Mouse (Mus musculus): Measurements from ENCODE around the gene Dad1.

Gene Dad1

GRCm38 (mm10) chr14:54208741-54209140 is 45.2 kb downstream of the Dad1 start:
- in situ Hi-C loops (cut with MboI) = no loop called here

- in situ Hi-C loops (cut with MboI) = no loop called here
Measured at GRCm38 (mm10) chr14:54207924-54208323, 46.0 kb downstream of the Dad1 start.

DNA sequence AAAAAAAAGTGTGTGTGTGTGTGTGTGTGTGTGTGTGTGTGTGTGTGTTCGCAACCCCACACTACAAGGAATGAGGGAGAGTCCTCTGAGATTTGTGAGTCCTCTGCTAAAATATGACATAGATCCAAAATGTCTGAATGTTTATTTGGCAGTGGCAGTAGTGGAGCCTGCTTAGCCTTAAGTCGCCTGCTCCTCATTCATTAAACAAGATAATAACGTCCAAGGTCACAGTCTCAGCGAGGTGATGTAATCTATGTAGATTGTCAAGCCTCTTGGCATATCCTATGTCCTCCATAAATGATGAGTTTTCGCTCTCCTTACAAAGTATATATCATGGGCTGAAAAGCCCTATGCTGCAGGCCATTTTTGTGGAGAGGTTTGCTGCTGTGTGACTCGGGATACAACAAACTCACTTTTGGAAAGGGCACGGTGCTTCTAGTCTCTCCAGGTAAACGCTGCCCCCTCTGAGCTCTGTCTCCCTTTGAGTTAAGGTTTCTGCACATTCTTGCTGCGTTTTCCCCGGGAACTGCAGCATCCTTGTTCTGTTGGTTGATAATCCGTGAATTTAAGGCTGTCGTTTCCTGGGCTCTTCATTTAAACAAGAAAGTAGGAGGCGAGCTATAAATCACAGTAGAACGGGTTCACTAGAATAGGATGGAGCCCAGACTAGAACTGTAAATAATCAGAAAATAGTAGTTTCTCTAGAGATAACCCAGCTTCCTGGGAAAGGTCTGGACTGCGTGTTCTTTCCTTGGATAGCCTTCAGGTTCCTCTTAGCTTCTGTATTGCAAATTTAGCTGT is 47.0 kb downstream of the Dad1 start:
- in situ Hi-C loops (cut with MboI) = no loop called here

GRCm38 (mm10) chr14:54206309-54206708 is 47.6 kb downstream of the Dad1 start:
- in situ Hi-C loops (cut with MboI) = no loop called here

GRCm38 (mm10) chr14:54205904-54206303 is 48.0 kb downstream of the Dad1 start:
- in situ Hi-C loops (cut with MboI) = no loop called here

- in situ Hi-C loops (cut with MboI) = no loop called here
Measured at GRCm38 (mm10) chr14:54204786-54205185, 49.1 kb downstream of the Dad1 start.

DNA sequence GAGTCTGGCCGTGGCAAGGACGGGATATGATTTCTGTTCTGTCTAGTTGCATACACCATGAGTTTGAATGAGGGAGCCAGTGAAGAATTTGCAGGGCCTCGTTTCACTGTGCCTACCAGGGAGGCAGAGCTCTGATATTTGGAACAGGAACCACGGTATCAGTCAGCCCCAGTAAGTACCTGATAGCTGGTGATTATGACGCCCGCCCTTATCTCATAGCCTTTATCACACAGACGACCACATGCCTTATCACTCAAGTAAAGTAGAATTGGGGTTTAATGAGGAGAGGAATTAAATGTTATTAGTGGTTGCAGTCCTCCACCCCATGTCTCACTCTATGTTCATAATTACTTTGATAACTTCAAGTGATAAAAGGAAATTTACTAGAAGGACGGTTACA is 49.6 kb downstream of the Dad1 start:
- in situ Hi-C loops (cut with MboI) = no loop called here

DNA sequence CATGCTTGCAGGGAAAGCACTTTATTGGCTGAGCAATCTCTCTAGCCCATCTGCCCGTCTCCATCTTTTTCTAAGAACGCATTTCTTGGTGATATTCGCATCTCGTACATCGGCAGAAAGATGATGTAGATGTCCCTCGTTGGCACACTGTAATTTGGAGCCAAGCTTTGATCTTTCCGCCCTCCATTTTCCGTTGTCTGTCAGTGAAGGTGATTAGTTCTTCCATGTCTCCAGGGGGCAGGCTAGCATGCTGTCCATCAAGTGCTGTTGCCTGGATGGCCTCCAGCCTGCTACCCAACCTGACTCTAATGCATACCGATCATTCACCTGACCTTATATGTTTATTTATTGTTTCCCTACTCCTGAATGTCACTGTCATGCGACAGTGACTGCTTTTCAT is 50.1 kb downstream of the Dad1 start:
- in situ Hi-C loops (cut with MboI) = no loop called here

- in situ Hi-C loops (cut with MboI) = no loop called here
Measured at GRCm38 (mm10) chr14:54203207-54203606, 50.7 kb downstream of the Dad1 start.

GRCm38 (mm10) chr14:54200363-54200762 is 53.5 kb downstream of the Dad1 start:
- in situ Hi-C loops (cut with MboI) = no loop called here

- in situ Hi-C loops (cut with MboI) = no loop called here
Measured at GRCm38 (mm10) chr14:54199662-54200061, 54.2 kb downstream of the Dad1 start.

GRCm38 (mm10) chr14:54197740-54198139 is 56.2 kb downstream of the Dad1 start:
- in situ Hi-C loops (cut with MboI) = no loop called here

DNA sequence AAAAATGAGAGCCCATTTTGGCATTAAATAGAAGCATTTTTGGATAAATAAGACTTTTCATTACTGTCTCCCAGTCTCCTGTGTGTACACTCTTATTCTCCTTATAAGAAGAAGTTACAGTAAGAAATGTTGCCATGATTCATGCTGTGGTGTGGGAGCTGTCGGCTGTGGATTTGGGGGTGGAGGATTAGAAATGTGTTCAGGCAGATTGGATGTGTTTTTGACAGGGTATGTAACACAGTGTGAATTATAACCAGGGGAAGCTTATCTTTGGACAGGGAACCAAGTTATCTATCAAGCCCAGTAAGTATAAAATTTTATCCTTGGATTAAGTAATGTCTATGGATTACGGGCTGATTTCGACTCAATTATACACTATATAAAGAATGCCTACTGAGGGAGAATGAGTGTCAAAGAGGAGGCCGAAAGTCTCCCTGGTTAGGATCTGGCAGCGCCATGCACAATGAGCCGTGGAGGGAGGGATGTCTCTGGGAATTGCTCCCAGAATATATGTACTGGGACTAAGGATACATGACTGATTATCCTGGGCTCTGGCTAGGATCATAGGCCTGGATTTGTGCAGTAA is 58.0 kb downstream of the Dad1 start:
- in situ Hi-C loops (cut with MboI) = no loop called here

- in situ Hi-C loops (cut with MboI) = no loop called here
Measured at GRCm38 (mm10) chr14:54193354-54194133, 60.4 kb downstream of the Dad1 start.

DNA sequence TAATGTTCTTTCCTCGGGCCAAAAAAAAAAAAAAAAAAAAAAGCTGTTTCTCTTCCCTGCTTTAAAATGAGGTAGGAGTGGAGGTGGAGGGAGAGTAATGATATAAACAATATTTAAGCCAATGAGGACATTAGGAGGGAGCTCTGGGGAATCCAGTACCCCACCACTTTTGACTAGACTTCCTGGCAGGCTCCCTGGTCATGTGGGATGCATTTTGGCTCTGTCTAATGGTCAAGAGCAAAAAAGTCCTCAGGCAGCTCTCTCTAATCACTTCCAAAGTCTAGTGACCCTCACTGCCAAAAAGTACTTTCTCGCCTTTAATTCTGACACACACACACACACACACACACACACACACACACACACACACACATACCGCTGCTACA is 61.4 kb downstream of the Dad1 start:
- in situ Hi-C loops (cut with MboI) = no loop called here

- in situ Hi-C loops (cut with MboI) = no loop called here
Measured at GRCm38 (mm10) chr14:54191594-54192461, 62.1 kb downstream of the Dad1 start.

DNA sequence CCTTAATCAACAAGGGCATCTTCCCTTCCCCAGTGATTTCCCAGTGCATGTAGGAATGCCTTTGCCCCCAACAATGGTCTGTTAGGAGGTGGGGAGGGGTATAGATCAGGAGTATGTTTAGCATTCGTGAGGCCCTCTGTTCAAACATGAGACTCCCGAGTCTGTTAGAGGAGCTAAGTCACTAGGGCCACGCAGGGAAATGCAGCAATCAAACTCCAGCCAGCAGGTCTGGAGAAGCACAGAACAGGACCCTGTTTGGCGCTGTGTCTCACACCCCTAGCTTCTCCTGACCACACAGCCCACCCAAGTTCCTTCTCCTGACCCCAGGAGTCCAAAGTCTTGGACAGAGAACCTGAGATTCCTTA is 62.9 kb downstream of the Dad1 start:
- in situ Hi-C loops (cut with MboI) = no loop called here

- in situ Hi-C loops (cut with MboI) = no loop called here
Measured at GRCm38 (mm10) chr14:54190305-54191025, 63.4 kb downstream of the Dad1 start.

GRCm38 (mm10) chr14:54189255-54189654 is 64.6 kb downstream of the Dad1 start:
- in situ Hi-C loops (cut with MboI) = no loop called here

- in situ Hi-C loops (cut with MboI) = no loop called here
Measured at GRCm38 (mm10) chr14:54187211-54187610, 66.7 kb downstream of the Dad1 start.

Measured in mature B cell (primary cell).